Mouse (Mus musculus) cortical plate, adult 2 months (tissue): ENCODE data around the gene Tyk2.

Experiments used
- CTCF ChIP-seq: fragments of 200-500 bp; IDR thresholded peaks from 2 replicates; pipeline ENCODE4 v1.5.1; 2011; ENCODE audit warnings: mild to moderate bottlenecking, control low read depth, low read length; ENCODE audit not compliant: insufficient read depth; ENCODE audit errors: extremely low read depth
- POLR2A ChIP-seq: fragments of 200-500 bp; IDR thresholded peaks from 2 replicates; pipeline ENCODE4 v1.6.1; 2011; ENCODE audit warnings: mild to moderate bottlenecking, low read length, control low read depth; ENCODE audit not compliant: insufficient read depth; ENCODE audit errors: extremely low read depth

DNA sequence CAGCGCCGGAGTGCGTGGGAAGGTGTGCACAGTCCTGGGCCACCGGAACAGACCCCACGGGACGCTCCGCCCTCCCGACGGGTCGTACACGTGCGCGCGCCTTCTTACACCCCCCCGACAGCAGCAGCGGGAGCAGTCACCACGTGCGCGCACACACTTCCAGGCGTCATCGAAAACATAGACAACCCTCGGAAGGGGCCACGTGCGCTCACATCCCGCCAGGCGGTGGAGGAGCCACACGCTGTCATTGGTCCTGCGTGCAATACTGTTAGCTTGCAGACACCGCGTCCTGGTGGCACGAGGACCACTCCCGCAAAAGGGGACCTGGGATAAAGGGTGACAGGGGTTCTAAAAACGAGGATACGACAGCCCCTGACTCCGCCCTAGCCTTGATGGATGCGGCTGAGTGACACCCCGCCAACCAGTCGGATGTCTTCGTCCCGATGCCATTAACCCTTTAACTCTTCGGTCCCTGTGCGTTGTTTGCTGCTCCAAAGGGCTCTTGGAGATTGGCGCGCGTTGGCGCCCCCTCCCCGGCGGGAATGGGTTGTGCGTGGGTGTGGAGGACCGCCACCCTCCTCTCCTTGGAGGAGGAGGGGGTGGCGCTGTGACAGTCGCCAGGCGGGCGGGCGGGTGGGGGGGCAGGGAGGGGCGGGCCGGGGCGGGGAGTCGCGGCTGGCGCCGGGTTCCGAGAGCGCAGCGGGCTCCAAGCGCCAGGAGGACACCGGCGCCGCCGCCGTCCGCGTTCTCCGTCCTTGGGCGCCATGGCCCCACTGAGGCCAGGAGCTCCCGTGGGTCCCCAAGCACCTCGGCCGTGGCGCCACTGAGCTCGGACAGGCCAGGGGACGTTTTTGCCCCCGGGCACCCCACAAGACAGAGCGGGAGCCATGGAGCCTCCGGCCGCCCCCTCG is 34.3 kb upstream of the Tyk2 start, which contains the start of gene Pde4a:
- TF ChIP-seq CTCF (no peak), POLR2A (peak; percentile 59; the same call in 1 of the 2 replicates)
